Mouse (Mus musculus) midbrain, embryonic 14.5 days (tissue): ENCODE results near the gene Xpnpep2. TPM values are rescaled to one million over a fixed set of nuclear protein-coding genes. Genes with fewer than 3 reads are reported as not detected.

ENCODE experiments used
- ATAC-seq: fragments of 200-750 bp; cut with Nextera tagmentation; 2 replicates; pipeline ENCODE4 v1.8.0; 2017; ENCODE audit warnings: moderate number of reproducible peaks, moderate library complexity; ENCODE audit not compliant: low FRiP score, low TSS enrichment
- DNase-seq: peaks from one replicate; pipeline ENCODE4 v3.0.0-alpha.2; 2015
- H3K27ac ChIP-seq: fragments of 300-500 bp; sonication (generic); replicated peaks from 2 replicates; pipeline ENCODE4 v1.5.1; 2014; ENCODE audit warnings: mild to moderate bottlenecking, low read depth, low read length, moderate library complexity
- H3K27me3 ChIP-seq: fragments of 300-500 bp; sonication (generic); 2 replicates; pipeline ENCODE4 v1.6.1; 2014; ENCODE audit warnings: low read length, control low read depth, mixed read lengths; ENCODE audit not compliant: control insufficient read depth, insufficient read depth
- H3K36me3 ChIP-seq: fragments of 300-500 bp; sonication (generic); 2 replicates; pipeline ENCODE4 v1.6.1; 2014; ENCODE audit warnings: low read length, control low read depth; ENCODE audit not compliant: control insufficient read depth, insufficient read depth
- H3K4me1 ChIP-seq: fragments of 300-500 bp; sonication (generic); 2 replicates; pipeline ENCODE4 v1.6.1; 2014; ENCODE audit warnings: mild to moderate bottlenecking, antibody characterized with exemption, low read length, control low read depth; ENCODE audit not compliant: control insufficient read depth, insufficient read depth
- H3K4me2 ChIP-seq: fragments of 300-500 bp; sonication (generic); 2 replicates; pipeline ENCODE4 v1.6.1; 2014; ENCODE audit warnings: mild to moderate bottlenecking, low read length, moderate library complexity
- H3K4me3 ChIP-seq: fragments of 300-500 bp; sonication (generic); replicated peaks from 2 replicates; pipeline ENCODE4 v1.5.1; 2014; ENCODE audit warnings: low read depth, low read length
- H3K9ac ChIP-seq: fragments of 300-500 bp; sonication (generic); replicated peaks from 2 replicates; pipeline ENCODE4 v1.6.1; 2014; ENCODE audit warnings: mild to moderate bottlenecking, low read length, moderate library complexity
- H3K9me3 ChIP-seq: fragments of 300-500 bp; sonication (generic); 2 replicates; pipeline ENCODE4 v1.6.1; 2016; ENCODE audit warnings: low read length, control low read depth, mixed read lengths; ENCODE audit not compliant: control insufficient read depth
- WGBS: fragments of 180-500 bp; shearing (Covaris S2); extraction: QIAGEN DNeasy Blood & Tissue Kit; methylation state at CpG from one replicate; pipeline ENCODE4 v1.1.7; 2014; 5-methylcytosine and 5-hydroxymethylcytosine counted together
- polyA plus RNA-seq: library from polyadenylated mRNA; unstranded; fragments of >200 nt; fragmentation: Nextera tagmentation; extraction: Ambion mirVana; gene quantifications from 2 replicates; pipeline ENCODE4 v1.2.1, GENCODE M21; 2014

The Xpnpep2 gene
- 0.08 and 0.75 TPM in 2 replicates for polyA plus RNA-seq

DNA sequence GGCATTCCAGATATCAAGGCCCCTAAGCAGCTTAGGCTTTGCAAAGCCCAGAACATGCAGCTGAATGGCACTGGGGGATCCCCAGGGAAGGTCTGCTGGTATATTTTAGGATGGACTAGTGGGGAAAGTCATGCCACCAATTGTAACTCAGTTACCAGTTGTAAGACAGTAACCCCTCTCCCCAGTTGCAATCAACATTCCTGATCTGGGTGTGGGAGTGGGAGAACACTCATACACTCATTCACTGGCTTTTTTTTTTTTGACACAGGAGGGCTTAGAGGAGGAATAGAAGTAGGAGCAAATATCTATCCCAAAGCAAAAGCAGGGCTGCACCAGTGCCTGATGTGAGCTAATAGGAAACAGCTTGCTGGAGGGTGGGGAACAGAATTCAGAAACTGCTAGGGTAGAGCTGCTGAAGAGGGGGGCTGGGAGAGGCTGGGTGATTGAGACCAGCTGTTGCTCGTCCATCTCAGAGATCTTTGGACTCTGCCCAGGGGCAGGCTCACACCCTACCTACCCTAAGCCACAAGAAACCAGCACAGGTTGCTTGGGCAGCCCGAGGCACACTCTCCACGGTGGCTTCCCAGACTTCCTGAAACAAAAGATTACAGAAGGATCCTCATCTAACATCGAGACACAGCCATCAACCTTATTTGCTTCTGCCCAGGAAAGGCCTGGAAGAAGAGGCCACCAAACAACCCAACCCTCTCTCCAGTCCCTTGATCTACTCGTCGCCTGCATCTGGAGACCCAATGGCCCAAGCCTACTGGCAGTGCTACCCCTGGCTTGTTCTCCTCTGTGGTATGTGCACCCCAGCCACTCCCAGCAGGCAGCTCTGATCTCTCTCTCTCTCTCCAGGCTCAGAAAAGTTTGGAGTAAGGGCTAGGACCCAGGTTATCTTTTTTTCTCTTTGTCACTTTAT, at the start of gene Xpnpep2:
Gene Xpnpep2, plus strand, starts transcription at position 332 of the 922 bp plus-strand sequence.
- 71% methylated on average over 6 of the region's 6 CpGs for WGBS
- no peak within 1 kb of the TSS for H3K27ac ChIP-seq
- no peaks in the 10 kb centered on the region for H3K36me3 ChIP-seq
- H3K4me3 ChIP-seq: no peak within 1 kb of the TSS
- H3K4me1 ChIP-seq: no peaks in the 10 kb centered on the region
- no peak within 1 kb of the TSS for H3K9ac ChIP-seq
- DNase-seq: no peak
- no peak within 1 kb of the TSS for H3K4me2 ChIP-seq
- H3K9me3 ChIP-seq: no peaks in the 10 kb centered on the region
- H3K27me3 ChIP-seq: no peaks in the 10 kb centered on the region
- no peak for ATAC-seq

DNA sequence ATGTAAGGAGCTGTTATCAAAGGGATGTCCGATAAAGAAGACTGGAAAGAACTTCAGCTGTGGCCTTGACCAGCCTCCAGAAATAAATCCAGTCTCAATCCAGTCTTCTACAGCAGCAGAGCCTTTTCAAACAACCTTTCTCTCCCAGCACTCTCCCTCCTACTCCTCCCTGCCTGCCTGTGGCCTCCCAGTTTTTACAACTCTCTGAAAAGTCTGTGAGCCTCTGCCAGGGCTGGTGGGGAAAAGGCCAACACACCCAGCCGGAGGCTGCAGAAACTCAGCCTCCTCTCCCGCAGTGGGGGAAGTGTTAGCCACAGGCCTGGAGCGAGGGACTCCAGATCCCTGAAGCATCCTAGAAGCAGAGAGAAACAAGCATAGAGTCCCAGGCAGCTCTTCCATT, 46.0 kb upstream of the Xpnpep2 start:
- Histone ChIP-seq H3K9ac (no peak overlapping the region), H3K27ac (no peak overlapping the region), H3K4me1 (no peaks in the 10 kb centered on the region), H3K4me3 (no peak overlapping the region), H3K4me2 (no peak overlapping the region), H3K27me3 (no peaks in the 10 kb centered on the region), H3K36me3 (no peaks in the 10 kb centered on the region), H3K9me3 (no peaks in the 10 kb centered on the region)
- no peak for DNase-seq
- ATAC-seq: no peak
- 82% methylated on average over 4 of the region's 4 CpGs for WGBS

DNA sequence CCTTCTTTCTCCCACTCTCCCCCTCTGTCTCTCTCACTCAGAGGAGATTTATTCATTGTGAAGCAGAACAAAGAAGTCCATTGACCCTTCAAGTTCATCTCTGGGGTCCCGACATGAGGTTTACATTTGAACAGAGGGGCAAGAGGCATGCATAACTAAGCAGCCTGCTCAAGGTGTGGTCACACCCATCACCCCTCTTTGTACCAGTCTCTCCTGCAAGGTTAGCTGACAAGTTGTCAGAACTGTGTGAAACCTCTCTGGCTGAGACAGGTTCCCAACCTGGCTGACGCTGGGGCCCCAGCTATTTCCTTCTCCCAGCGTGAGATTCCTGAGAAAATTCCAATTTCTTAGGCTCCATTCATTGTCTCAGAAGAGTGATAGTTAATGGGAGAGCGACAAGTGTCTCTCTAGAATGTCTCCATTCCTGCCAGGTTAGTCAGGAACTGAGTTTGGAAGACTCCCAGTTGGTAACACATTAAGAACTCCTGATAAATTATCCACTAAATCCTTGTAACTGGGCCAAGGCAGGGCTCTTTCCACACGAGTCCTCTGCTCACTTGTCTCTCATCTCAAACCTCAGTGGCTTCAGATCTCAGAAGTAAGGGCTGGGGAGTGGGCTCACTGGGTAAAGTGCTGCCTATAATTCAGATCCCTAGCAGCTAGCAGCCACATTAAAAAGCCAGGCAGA, 44.2 kb upstream of the Xpnpep2 start:
- DNase-seq (no peak), ATAC-seq (no peak)
- WGBS: 32% methylated on average over 5 of the region's 5 CpGs

DNA sequence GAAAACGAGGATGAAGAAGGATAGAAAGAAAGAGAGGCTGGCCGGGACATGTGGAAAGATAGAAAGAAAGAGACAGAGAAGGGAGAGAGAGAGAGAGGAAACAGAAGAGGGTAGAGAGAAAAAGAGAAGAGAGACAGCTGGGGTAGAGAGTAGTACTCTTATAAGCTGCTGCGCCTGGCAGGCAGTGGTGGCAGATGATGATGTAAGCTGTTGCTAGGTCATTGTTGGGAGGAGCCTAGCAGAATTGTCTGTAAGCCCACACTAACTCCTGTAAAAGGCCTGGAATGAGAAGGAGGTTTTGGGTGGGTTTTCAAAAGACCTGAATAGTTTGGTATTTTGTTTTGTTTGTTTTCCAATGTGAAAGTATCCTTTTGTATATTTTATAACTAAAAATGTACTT, 41.6 kb upstream of the Xpnpep2 start:
- H3K4me1 ChIP-seq: no peaks in the 10 kb centered on the region
- DNase-seq: no peak
- H3K27me3 ChIP-seq: no peaks in the 10 kb centered on the region
- H3K9ac ChIP-seq: no peak overlapping the region
- no peak overlapping the region for H3K4me3 ChIP-seq
- H3K27ac ChIP-seq: no peak overlapping the region
- H3K4me2 ChIP-seq: no peak overlapping the region
- H3K36me3 ChIP-seq: no peaks in the 10 kb centered on the region
- H3K9me3 ChIP-seq: no peaks in the 10 kb centered on the region
- 85% methylated on average over 3 of the region's 3 CpGs for WGBS
- ATAC-seq: no peak

More for the DNA sequence above, 44.2 kb upstream of the Xpnpep2 start:
- Histone ChIP-seq H3K4me1 (no peaks in the 10 kb centered on the region), H3K9me3 (no peaks in the 10 kb centered on the region), H3K36me3 (no peaks in the 10 kb centered on the region), H3K4me3 (no peak overlapping the region), H3K27me3 (no peaks in the 10 kb centered on the region), H3K4me2 (no peak overlapping the region), H3K27ac (no peak overlapping the region), H3K9ac (no peak overlapping the region)

DNA sequence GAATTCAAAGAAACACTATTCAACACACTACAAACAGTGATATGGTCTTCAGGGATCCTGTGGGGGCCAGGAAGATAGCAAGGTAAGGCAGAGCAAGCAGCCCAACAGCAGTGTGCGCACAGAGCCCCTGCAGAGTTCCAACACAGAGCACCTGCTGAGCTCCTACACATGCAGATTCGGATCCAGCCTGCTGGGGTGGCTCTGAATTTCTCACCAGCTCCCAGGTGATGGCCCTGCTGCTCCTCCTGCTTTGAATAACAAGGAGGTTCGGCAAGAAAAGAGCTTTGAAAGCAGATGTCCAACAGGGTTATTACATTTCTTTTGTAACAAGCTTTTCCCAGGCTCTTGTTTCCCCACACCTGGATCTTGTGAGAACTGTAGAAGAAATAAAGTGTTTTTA, 36.6 kb upstream of the Xpnpep2 start:
- Histone ChIP-seq H3K9ac (no peak overlapping the region), H3K27me3 (no peaks in the 10 kb centered on the region), H3K36me3 (no peaks in the 10 kb centered on the region), H3K27ac (no peak overlapping the region), H3K4me3 (no peak overlapping the region), H3K4me2 (no peak overlapping the region), H3K9me3 (no peaks in the 10 kb centered on the region), H3K4me1 (no peaks in the 10 kb centered on the region)
- DNase-seq (no peak), ATAC-seq (no peak)
- 24% methylated on average over 3 of the region's 3 CpGs for WGBS

DNA sequence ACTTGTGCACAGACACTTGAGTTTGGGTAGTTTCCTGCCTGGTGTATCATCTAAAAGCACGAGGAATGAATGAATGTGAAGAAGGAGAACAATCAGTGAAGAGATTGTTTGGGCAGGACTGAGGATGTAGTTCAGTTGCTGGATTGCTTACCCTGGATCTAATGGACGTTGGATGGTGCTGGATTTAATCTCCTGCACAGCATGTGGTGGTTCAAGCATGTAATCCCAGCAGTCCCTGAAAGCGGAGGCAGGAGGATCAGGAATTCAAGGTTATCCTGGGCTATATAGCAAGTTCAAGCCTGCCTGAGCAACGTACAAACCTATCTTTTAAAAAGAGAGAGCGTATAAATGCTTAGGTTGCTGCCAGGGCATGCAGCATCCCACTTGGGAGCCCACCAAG, 36.1 kb upstream of the Xpnpep2 start:
- no peak overlapping the region for H3K4me3 ChIP-seq
- WGBS: 23% methylated on average over 5 of the region's 5 CpGs
- no peak overlapping the region for H3K9ac ChIP-seq
- H3K36me3 ChIP-seq: no peaks in the 10 kb centered on the region
- no peaks in the 10 kb centered on the region for H3K9me3 ChIP-seq
- H3K4me2 ChIP-seq: no peak overlapping the region
- H3K27ac ChIP-seq: no peak overlapping the region
- ATAC-seq (no peak), DNase-seq (no peak)
- no peaks in the 10 kb centered on the region for H3K27me3 ChIP-seq
- no peaks in the 10 kb centered on the region for H3K4me1 ChIP-seq

DNA sequence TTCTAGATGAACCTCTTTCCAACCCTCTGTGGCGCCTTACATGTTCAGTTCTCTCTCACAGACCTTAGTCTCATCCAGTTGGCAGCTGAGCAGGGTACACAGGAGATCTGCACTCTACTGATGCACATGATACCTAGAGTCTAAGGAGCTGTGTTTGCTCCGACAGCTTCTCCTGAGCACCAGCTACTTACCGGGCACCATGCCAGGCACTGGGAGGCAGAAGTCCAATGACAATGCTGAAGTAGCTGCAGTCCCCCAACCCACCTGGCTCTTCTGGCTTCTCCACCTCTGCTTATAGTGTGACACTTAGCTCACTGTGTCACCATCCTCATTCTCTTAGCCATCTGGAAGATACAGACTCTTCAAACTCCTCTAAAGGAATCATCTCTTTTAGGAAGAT, 33.8 kb upstream of the Xpnpep2 start:
- Histone ChIP-seq H3K4me1 (no peaks in the 10 kb centered on the region), H3K27ac (no peak overlapping the region), H3K9ac (no peak overlapping the region), H3K27me3 (no peaks in the 10 kb centered on the region), H3K4me2 (no peak overlapping the region), H3K36me3 (no peaks in the 10 kb centered on the region), H3K4me3 (no peak overlapping the region), H3K9me3 (no peaks in the 10 kb centered on the region)
- 83% methylated on average over 3 of the region's 3 CpGs for WGBS
- ATAC-seq (no peak), DNase-seq (no peak)

DNA sequence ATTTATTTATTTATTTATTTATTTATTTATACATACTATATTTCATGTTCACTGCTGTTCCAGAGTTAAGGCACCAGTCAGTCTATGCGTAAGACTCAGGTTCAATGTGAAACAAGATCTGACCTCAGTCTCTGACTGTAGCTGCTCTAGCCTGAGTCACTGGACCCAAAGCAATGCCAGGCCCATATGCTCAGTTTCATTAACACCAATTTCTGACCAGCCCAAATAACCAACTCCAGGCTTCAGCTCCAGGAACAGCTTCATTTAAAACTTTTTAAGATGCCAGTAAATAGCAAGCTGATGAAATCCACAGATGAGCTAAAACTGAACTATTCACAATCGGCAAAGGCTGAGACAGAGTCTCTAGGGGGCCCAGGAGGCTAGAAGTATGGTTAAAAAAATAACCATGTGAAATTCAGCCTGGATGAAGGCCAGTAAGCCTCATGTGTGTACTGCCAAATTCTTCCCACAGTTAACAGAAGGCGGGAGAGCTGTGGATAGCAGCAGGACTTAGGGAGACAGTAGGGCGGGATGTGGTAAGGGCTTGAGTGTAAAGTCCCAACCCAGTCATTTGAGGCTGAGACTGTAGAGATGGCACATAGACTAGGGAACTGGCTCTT, 31.6 kb upstream of the Xpnpep2 start:
- no peak for DNase-seq
- Histone ChIP-seq H3K9ac (no peak overlapping the region), H3K9me3 (no peaks in the 10 kb centered on the region), H3K4me1 (no peaks in the 10 kb centered on the region), H3K4me2 (no peak overlapping the region), H3K27me3 (no peaks in the 10 kb centered on the region), H3K36me3 (no peaks in the 10 kb centered on the region), H3K27ac (no peak overlapping the region), H3K4me3 (no peak overlapping the region)
- no peak for ATAC-seq
- WGBS: 92% methylated on average over 4 of the region's 4 CpGs
